Mouse (Mus musculus): ENCODE results near the gene Gab2. TPM values are rescaled to one million over a fixed set of nuclear protein-coding genes. Genes with fewer than 3 reads are reported as not detected.

Gene Gab2
- polyA plus RNA-seq, 1 experiment: 14.6 TPM

GRCm38 (mm10) chr7:97298279-97298678 is 216.9 kb downstream of the Gab2 start:
- TF ChIP-seq CTCF (conservative IDR thresholded peaks at IDR 0.05; ENCODE audit: insufficient read depth, insufficient read length, low read depth, low read length): no peak
- no peak for TF ChIP-seq POLR2A (IDR thresholded peaks at IDR 0.05; ENCODE audit: low read depth, low read length)
- Histone ChIP-seq H3K27me3 (replicated peaks; ENCODE audit: control insufficient read depth, insufficient read depth, low read length) (no peaks in the 10 kb centered on the region), H3K27ac (ENCODE audit: insufficient read depth, low read depth, low read length) (no peak overlapping the region), H3K4me1 (ENCODE audit: control insufficient read depth, insufficient read depth, low read length) (no peaks in the 10 kb centered on the region), H3K36me3 (ENCODE audit: control insufficient read depth, insufficient read depth, low read length) (no peaks in the 10 kb centered on the region), H3K4me3 (ENCODE audit: insufficient read depth, low read depth, low read length) (no peak overlapping the region)
- DNase-seq: no peak
- whole genome bisulfite sequencing: 100% methylated on average over 2 of the region's 2 CpGs

GRCm38 (mm10) chr7:97298943-97299342 is 217.6 kb downstream of the Gab2 start:
- no peak for TF ChIP-seq POLR2A (IDR thresholded peaks at IDR 0.05; ENCODE audit: low read depth, low read length)
- no peak overlapping the region for H3K27ac ChIP-seq (ENCODE audit: insufficient read depth, low read depth, low read length)
- H3K4me1 ChIP-seq (ENCODE audit: control insufficient read depth, insufficient read depth, low read length): no peaks in the 10 kb centered on the region
- H3K4me3 ChIP-seq (ENCODE audit: insufficient read depth, low read depth, low read length): no peak overlapping the region
- no peaks in the 10 kb centered on the region for H3K36me3 ChIP-seq (ENCODE audit: control insufficient read depth, insufficient read depth, low read length)
- H3K27me3 ChIP-seq (replicated peaks; ENCODE audit: control insufficient read depth, insufficient read depth, low read length): no peaks in the 10 kb centered on the region
- WGBS: 88% methylated on average over 6 of the region's 6 CpGs
- DNase-seq: no peak

- no peaks in the 10 kb centered on the region; the same call in 1 of the 2 replicates for H3K36me3 ChIP-seq (ENCODE audit: control insufficient read depth, insufficient read depth, low read length)
Observed at GRCm38 (mm10) chr7:97300914-97301313, 219.5 kb downstream of the Gab2 start.

GRCm38 (mm10) chr7:97301321-97301720 is 219.9 kb downstream of the Gab2 start:
- no peaks in the 10 kb centered on the region for H3K4me1 ChIP-seq (ENCODE audit: control insufficient read depth, insufficient read depth, low read length)
- no peak overlapping the region for H3K27ac ChIP-seq (ENCODE audit: insufficient read depth, low read depth, low read length)
- no peak overlapping the region for H3K4me3 ChIP-seq (ENCODE audit: insufficient read depth, low read depth, low read length)
- TF ChIP-seq CTCF (conservative IDR thresholded peaks at IDR 0.05; ENCODE audit: insufficient read depth, insufficient read length, low read depth, low read length): no peak
- TF ChIP-seq POLR2A (IDR thresholded peaks at IDR 0.05; ENCODE audit: low read depth, low read length): no peak
- H3K36me3 ChIP-seq (ENCODE audit: control insufficient read depth, insufficient read depth, low read length): no peaks in the 10 kb centered on the region; the same call in 1 of the 2 replicates
- WGBS: 87% methylated on average over 8 of the region's 8 CpGs
- no peaks in the 10 kb centered on the region for H3K27me3 ChIP-seq (replicated peaks; ENCODE audit: control insufficient read depth, insufficient read depth, low read length)
- no peak for DNase-seq

More at GRCm38 (mm10) chr7:97300914-97301313, 219.5 kb downstream of the Gab2 start:
- no peak for DNase-seq
- 90% methylated on average over 2 of the region's 2 CpGs for WGBS
- Histone ChIP-seq H3K4me3 (ENCODE audit: insufficient read depth, low read depth, low read length) (no peak overlapping the region), H3K27me3 (replicated peaks; ENCODE audit: control insufficient read depth, insufficient read depth, low read length) (no peaks in the 10 kb centered on the region), H3K4me1 (ENCODE audit: control insufficient read depth, insufficient read depth, low read length) (no peaks in the 10 kb centered on the region), H3K27ac (ENCODE audit: insufficient read depth, low read depth, low read length) (no peak overlapping the region)
- no peak for TF ChIP-seq CTCF (conservative IDR thresholded peaks at IDR 0.05; ENCODE audit: insufficient read depth, insufficient read length, low read depth, low read length)
- TF ChIP-seq POLR2A (IDR thresholded peaks at IDR 0.05; ENCODE audit: low read depth, low read length): no peak

GRCm38 (mm10) chr7:97302261-97302660 is 220.9 kb downstream of the Gab2 start:
- Histone ChIP-seq H3K4me3 (ENCODE audit: insufficient read depth, low read depth, low read length) (no peak overlapping the region), H3K27ac (ENCODE audit: insufficient read depth, low read depth, low read length) (no peak overlapping the region), H3K36me3 (ENCODE audit: control insufficient read depth, insufficient read depth, low read length) (no peaks in the 10 kb centered on the region; the same call in none of the 2 replicates), H3K27me3 (replicated peaks; ENCODE audit: control insufficient read depth, insufficient read depth, low read length) (no peaks in the 10 kb centered on the region), H3K4me1 (ENCODE audit: control insufficient read depth, insufficient read depth, low read length) (no peaks in the 10 kb centered on the region)
- WGBS: 86% methylated on average over 4 of the region's 4 CpGs
- TF ChIP-seq POLR2A (IDR thresholded peaks at IDR 0.05; ENCODE audit: low read depth, low read length): no peak
- TF ChIP-seq CTCF (conservative IDR thresholded peaks at IDR 0.05; ENCODE audit: insufficient read depth, insufficient read length, low read depth, low read length): no peak
- no peak for DNase-seq

- Histone ChIP-seq H3K4me1 (ENCODE audit: control insufficient read depth, insufficient read depth, low read length) (no peaks in the 10 kb centered on the region), H3K27me3 (replicated peaks; ENCODE audit: control insufficient read depth, insufficient read depth, low read length) (no peaks in the 10 kb centered on the region), H3K27ac (ENCODE audit: insufficient read depth, low read depth, low read length) (no peak overlapping the region), H3K4me3 (ENCODE audit: insufficient read depth, low read depth, low read length) (no peak overlapping the region), H3K36me3 (ENCODE audit: control insufficient read depth, insufficient read depth, low read length) (no peaks in the 10 kb centered on the region; the same call in none of the 2 replicates)
- WGBS: 85% methylated on average over 4 of the region's 4 CpGs
- DNase-seq: no peak
- TF ChIP-seq POLR2A (IDR thresholded peaks at IDR 0.05; ENCODE audit: low read depth, low read length) (no peak), CTCF (conservative IDR thresholded peaks at IDR 0.05; ENCODE audit: insufficient read depth, insufficient read length, low read depth, low read length) (no peak)
Observed at GRCm38 (mm10) chr7:97302876-97303275, 221.5 kb downstream of the Gab2 start.

GRCm38 (mm10) chr7:97303614-97304013 is 222.2 kb downstream of the Gab2 start:
- WGBS: 90% methylated on average over 2 of the region's 2 CpGs
- Histone ChIP-seq H3K27me3 (replicated peaks; ENCODE audit: control insufficient read depth, insufficient read depth, low read length) (no peaks in the 10 kb centered on the region), H3K4me3 (ENCODE audit: insufficient read depth, low read depth, low read length) (no peak overlapping the region), H3K36me3 (ENCODE audit: control insufficient read depth, insufficient read depth, low read length) (no peaks in the 10 kb centered on the region; the same call in none of the 2 replicates), H3K27ac (ENCODE audit: insufficient read depth, low read depth, low read length) (no peak overlapping the region), H3K4me1 (ENCODE audit: control insufficient read depth, insufficient read depth, low read length) (no peaks in the 10 kb centered on the region)
- no peak for DNase-seq
- no peak for TF ChIP-seq POLR2A (IDR thresholded peaks at IDR 0.05; ENCODE audit: low read depth, low read length)
- TF ChIP-seq CTCF (conservative IDR thresholded peaks at IDR 0.05; ENCODE audit: insufficient read depth, insufficient read length, low read depth, low read length): no peak

All from kidney, adult 2 months (tissue).